8 mouse cellular contexts compared by ENCODE assay signal in genomic region chr8:111299821-111300568, GRCm38 (mm10). TPM values are rescaled to one million over a fixed set of nuclear protein-coding genes. Genes with fewer than 3 reads are reported as not detected.
DNase-seq lines count a peak whose midpoint lies in the region; ATAC-seq lines count a peak whose summit lies in the region.

Gene Rfwd3 (minus strand): TSS chr8:111300222.

- peak; percentile 100 for ATAC-seq in hindbrain, embryonic 16.5 days

- peak within 1 kb of the TSS; percentile 85 for H3K4me2 ChIP-seq in hindbrain, embryonic 16.5 days (ENCODE audit: low read length)

- H3K9me3 ChIP-seq in hindbrain, embryonic 16.5 days (ENCODE audit: control insufficient read depth, low read length), result no peaks in the 10 kb centered on the region

- peaks cover 5% of the 10 kb centered on the region for H3K36me3 ChIP-seq in hindbrain, embryonic 16.5 days (ENCODE audit: control insufficient read depth, insufficient read depth, low read length)
- no peaks in the 10 kb centered on the region for H3K36me3 ChIP-seq in macrophage (ENCODE audit: inconsistent target)

- peak within 1 kb of the TSS; percentile 95 for H3K4me3 ChIP-seq in hindbrain, embryonic 16.5 days (ENCODE audit: low read length)
- H3K4me3 ChIP-seq in macrophage (ENCODE audit: inconsistent target), result peak within 1 kb of the TSS; percentile 89

- peak; percentile 99 for DNase-seq in WW6 (ENCODE audit: low read depth, low spot score)
- peak; percentile 89 to 94 for DNase-seq in cerebellum, postnatal 4 days (ENCODE audit: low spot score in 2 of 2)
- DNase-seq in gastrocnemius, adult 18-20 months (ENCODE audit: low spot score), result peak; percentile 97
- DNase-seq in left cerebral cortex, adult 18-20 months (ENCODE audit: low spot score in 2 of 2), result peak; percentile 94 to 98
- peak; percentile 99 for DNase-seq in right cerebral cortex, adult 18-20 months
- DNase-seq in urinary bladder, postnatal 10 days (ENCODE audit: low spot score), result peak; percentile 81

- peaks cover 48% of the 10 kb centered on the region for H3K79me2 ChIP-seq in macrophage (ENCODE audit: inconsistent target)

- peaks cover 9% of the 10 kb centered on the region for H3K4me1 ChIP-seq in hindbrain, embryonic 16.5 days (ENCODE audit: control insufficient read depth, insufficient read depth, low read depth, low read length)

- H3K27me3 ChIP-seq in hindbrain, embryonic 16.5 days (replicated peaks; ENCODE audit: control insufficient read depth, insufficient read depth, low read length), result no peaks in the 10 kb centered on the region

- peak within 1 kb of the TSS; percentile 93 for H3K9ac ChIP-seq in hindbrain, embryonic 16.5 days (ENCODE audit: low read depth, low read length)

- under 1% methylated on average over 64 of the region's 67 CpGs for WGBS in hindbrain, embryonic 16.5 days
- 2% methylated on average over 66 of the region's 67 CpGs for WGBS in macrophage (ENCODE audit: missing documents)

- peak within 1 kb of the TSS; percentile 83 for H3K27ac ChIP-seq in hindbrain, embryonic 16.5 days (ENCODE audit: low read depth, low read length)
- peak within 1 kb of the TSS; percentile 69 for H3K27ac ChIP-seq in macrophage

RNA-seq across cellular contexts. Expression of gene Rfwd3, which starts in this region (rescaled TPM):
- total RNA-seq in gastrocnemius, adult 18-20 months (2021), result 1 to 10 TPM; 3.5 to 4.2 TPM
- polyA plus RNA-seq in hindbrain, embryonic 16.5 days (2015; fragmentation: Nextera tagmentation; extraction: Ambion mirVana), result 21.7 and 26.6 TPM in 2 replicates
- total RNA-seq in left cerebral cortex, adult 18-20 months (2021), result 10 to 100 TPM; 22.3 to 23.2 TPM
- total RNA-seq in macrophage (2018; cell fraction: chromatin; rRNA removed), result 10 to 100 TPM in 24 of 26 experiments, 1 to 10 TPM in 2; 8.4 to 40.6 (median 25.6) TPM
- 10 to 100 TPM; 15.0 to 29.6 (median 24.5) TPM for total RNA-seq in macrophage (2018; cell fraction: cytosol; rRNA removed)
- 10 to 100 TPM; 10.8 to 50.8 (median 24.4) TPM for total RNA-seq in macrophage (2018; cell fraction: nucleus; rRNA removed)
- polyA plus RNA-seq in macrophage (2018), result 18.6 to 30.0 TPM (median 23.4 TPM) in 3 replicates

Comparison
In these comparisons a context has a peak if more than half of its experiments do, and no peak if none do; other contexts are left out.
1. Peak in every context shown above with its lines: DNase-seq, ATAC-seq, H3K4me3 ChIP-seq and H3K27ac ChIP-seq.
2. RNA of gene Rfwd3 (total RNA-seq): 22.3 to 23.2 TPM in left cerebral cortex, adult 18-20 months; 3.5 to 4.2 TPM in gastrocnemius, adult 18-20 months; every median in the first group is over 4 times any median in the second.